Mouse (Mus musculus) heart, postnatal 0 days (tissue): ENCODE data around the gene Tuft1.
"Not testable (repeated sequence)": the region's sequence is repeated elsewhere in the genome, so short reads cannot be mapped to it uniquely, and the experiment has no call there.

Source experiments
- CTCF ChIP-seq: IDR thresholded peaks from 2 replicates; pipeline ENCODE4 v1.5.1; 2016; ENCODE audit warnings: antibody characterized with exemption, control low read depth, low read depth
- EP300 ChIP-seq: IDR thresholded peaks from 2 replicates; pipeline ENCODE4 v1.6.1; 2016; ENCODE audit warnings: antibody characterized with exemption, low read depth

- not testable (repeated sequence) for TF ChIP-seq CTCF, EP300
These were observed at the start of gene Tuft1 for GRCm38 (mm10) chr3:94658740-94659095.
